8 mouse cellular contexts compared by ENCODE assay signal in the genomic region with DNA sequence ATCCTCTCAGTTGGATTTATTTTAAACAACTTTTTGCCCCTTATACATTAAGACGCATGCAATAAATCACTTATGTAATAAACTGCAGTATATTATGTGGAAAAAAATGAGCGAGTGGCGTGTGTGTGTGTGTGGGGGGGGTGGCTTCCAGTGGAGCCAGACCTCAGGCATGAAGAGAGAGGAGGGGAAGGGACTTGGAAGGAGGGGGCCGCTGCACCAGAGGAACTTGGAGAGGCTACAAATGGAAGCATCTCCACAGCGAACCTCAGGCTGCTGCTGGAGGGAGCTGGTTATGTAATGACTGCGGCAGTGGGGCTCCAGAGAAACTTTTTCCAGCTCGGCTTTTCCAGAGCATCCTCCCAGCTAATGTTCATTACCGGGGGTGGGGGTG.
DNase-seq lines count a peak whose midpoint lies in the region; ATAC-seq and TF ChIP-seq lines count a peak whose summit lies in the region.

No protein-coding gene starts in this region.

- TF ChIP-seq CTCF in liver, embryonic 14.5 days (IDR thresholded peaks at IDR 0.05; ENCODE audit: low read depth): no peak

- DNase-seq in kidney, postnatal 10 days: peak; percentile 31
- no peak for DNase-seq in kidney, adult 8-10 months
- DNase-seq in embryo, embryonic 10 days (ENCODE audit: low spot score): peak; percentile 56
- no peak for DNase-seq in liver, embryonic 14.5 days (ENCODE audit: low read depth in 3 of 3, low spot score in 3 of 3)
- DNase-seq in yolk sac, embryonic 10.5 days (ENCODE audit: low spot score): peak; percentile 37
- no peak for DNase-seq in c-Kit-positive CD71-positive TER-119-positive erythroid progenitor cells, embryonic 14.5 days (ENCODE audit: low spot score)
- no peak for DNase-seq in spleen, adult 18-20 months

- peaks cover 25% of the 10 kb centered on the region for H3K4me1 ChIP-seq in heart, embryonic 15.5 days (replicated peaks)
- no peaks in the 10 kb centered on the region for H3K4me1 ChIP-seq in liver, embryonic 14.5 days (replicated peaks; ENCODE audit: control insufficient read depth in 2 of 2, insufficient read depth in 2 of 2, low read length in 1 of 2)

- H3K4me2 ChIP-seq in heart, embryonic 15.5 days: peak overlapping the region; percentile 71
- H3K4me2 ChIP-seq in liver, embryonic 14.5 days (ENCODE audit: low read depth): peak overlapping the region; percentile 56

- 0 out of 2 replicates have a peak, but pooled peaks cover 8% of the 10 kb centered on the region for H3K27me3 ChIP-seq in heart, embryonic 15.5 days
- H3K27me3 ChIP-seq in liver, embryonic 14.5 days (ENCODE audit: control insufficient read depth, insufficient read depth, low read length): no peaks in the 10 kb centered on the region

- H3K36me3 ChIP-seq in heart, embryonic 15.5 days: no peaks in the 10 kb centered on the region
- no peaks in the 10 kb centered on the region for H3K36me3 ChIP-seq in liver, embryonic 14.5 days (replicated peaks; ENCODE audit: control insufficient read depth, insufficient read depth, low read depth)

- peak overlapping the region; percentile 68; the same call in 1 of the 2 replicates for H3K27ac ChIP-seq in heart, embryonic 15.5 days
- H3K27ac ChIP-seq in liver, embryonic 14.5 days: no peak overlapping the region

- no peak for ATAC-seq in heart, embryonic 15.5 days (replicated peaks; ENCODE audit: insufficient number of reproducible peaks, insufficient read depth, low FRiP score, low read depth)
- no peak for ATAC-seq in liver, embryonic 14.5 days (ENCODE audit: insufficient read depth)

- peak overlapping the region; percentile 52 for H3K4me3 ChIP-seq in heart, embryonic 15.5 days
- no peak overlapping the region for H3K4me3 ChIP-seq in liver, embryonic 14.5 days (ENCODE audit: insufficient read depth in 1 of 2, low read depth in 2 of 2, low read length in 2 of 2)

- TF ChIP-seq EP300 in liver, embryonic 14.5 days (IDR thresholded peaks at IDR 0.05; ENCODE audit: low read depth): no peak

- no peaks in the 10 kb centered on the region for H3K9me3 ChIP-seq in heart, embryonic 15.5 days (replicated peaks)
- H3K9me3 ChIP-seq in liver, embryonic 14.5 days (ENCODE audit: control insufficient read depth, low read length): no peaks in the 10 kb centered on the region

- no peak overlapping the region for H3K9ac ChIP-seq in heart, embryonic 15.5 days
- no peak overlapping the region for H3K9ac ChIP-seq in liver, embryonic 14.5 days (replicated peaks)

- 18% methylated on average over 8 of the region's 8 CpGs for WGBS in heart, embryonic 15.5 days
- WGBS in liver, embryonic 14.5 days (ENCODE audit: insufficient replicate concordance): 17% methylated on average over 8 of the region's 8 CpGs

Comparison
In these comparisons a context has a peak if more than half of its experiments do, and no peak if none do; other contexts are left out.
1. DNase-seq: peak in kidney, postnatal 10 days (single experiment), embryo, embryonic 10 days (single experiment) and yolk sac, embryonic 10.5 days (single experiment); none in kidney, adult 8-10 months (0 of 2), liver, embryonic 14.5 days (0 of 3), c-Kit-positive CD71-positive TER-119-positive erythroid progenitor cells, embryonic 14.5 days (single experiment) and spleen, adult 18-20 months (0 of 2).